Mouse (Mus musculus) activated CD4-positive, CD25-positive, alpha-beta regulatory T cell, adult 4 months (primary cell): ENCODE measurements around the gene Parpbp. TPM values are rescaled to one million over a fixed set of nuclear protein-coding genes. Genes with fewer than 3 reads are reported as not detected.

Experiments used
- polyA plus RNA-seq, 2 experiments: library from polyadenylated mRNA; unstranded; fragments of 100-300 nt; shearing (Covaris generic); gene quantifications; one replicate each; pipeline ENCODE4 v1.2.1; 2017

Gene Parpbp
- polyA plus RNA-seq, 2 experiments from 2014 or later = 4.4 to 5.1 TPM

Other genes with a start within 250 kb of the Parpbp start
- not detected for gene Pmch, start 55.9 kb downstream of the Parpbp start, polyA plus RNA-seq
- gene Nup37, start 51 bp upstream of the Parpbp start, polyA plus RNA-seq = 10 to 100 TPM; 37.7 to 48.6 TPM
- 100 to 1,000 TPM; 111 to 120 TPM for gene Washc3, start 54.2 kb upstream of the Parpbp start, polyA plus RNA-seq
- under 1 TPM in 1 of 2 experiments, not detected in 1; 0.33 TPM for gene Dram1, start 232.1 kb upstream of the Parpbp start, polyA plus RNA-seq
- gene Gnptab, start 232.2 kb upstream of the Parpbp start, polyA plus RNA-seq = 1 to 10 TPM; 3.4 to 4.8 TPM